ENCODE assay signal across 24 mouse cellular contexts in the genomic region with DNA sequence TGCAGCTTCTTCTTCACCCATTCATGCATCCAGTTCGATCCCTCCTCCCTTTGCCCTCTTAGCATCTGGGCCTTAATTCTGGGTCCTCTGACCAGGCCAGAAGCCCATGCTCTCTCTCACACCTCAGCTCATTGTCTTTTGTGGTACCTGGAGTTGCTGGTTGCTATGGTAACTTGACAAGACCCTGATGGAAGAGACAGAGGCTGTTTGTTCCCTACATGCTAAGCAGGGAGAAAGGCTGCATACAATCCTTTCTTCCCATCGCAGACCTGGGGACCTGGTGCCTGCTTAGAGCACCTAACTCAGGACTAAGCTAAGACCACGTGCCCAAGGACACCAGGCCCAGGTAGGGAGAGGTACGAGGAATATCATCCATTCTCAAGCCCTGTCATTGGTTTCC.
A peak's percentile ranks its signal among the peaks of the same experiment; 100 is the strongest.
DNase-seq lines count a peak whose midpoint lies in the region; ATAC-seq and TF ChIP-seq lines count a peak whose summit lies in the region.
"Had no signal": no experiment of that assay in that cellular context is flagged by ENCODE, and none has a peak within 500 bp of the region (broad histone marks: within the 10 kb centered on the region; RNA-seq: fewer than 3 reads in every experiment).

No protein-coding gene starts in this region.

- WGBS in hindbrain, embryonic 13.5 days = 79% methylated on average over 4 of the region's 4 CpGs
- WGBS in hindbrain, embryonic 12.5 days = 75% methylated on average over 4 of the region's 4 CpGs
- 69% methylated on average over 4 of the region's 4 CpGs for WGBS in midbrain, embryonic 13.5 days
- WGBS in midbrain, embryonic 11.5 days = 73% methylated on average over 4 of the region's 4 CpGs
- WGBS in midbrain, embryonic 15.5 days = 68% methylated on average over 4 of the region's 4 CpGs
- WGBS in thymus, adult 2 months = 95% methylated on average over 4 of the region's 4 CpGs

- no peak for TF ChIP-seq CTCF in brain, embryonic 14.5 days (IDR thresholded peaks at IDR 0.05; ENCODE audit: borderline replicate concordance, extremely low read depth, insufficient read depth, insufficient read length)
- TF ChIP-seq CTCF in thymus, adult 2 months (IDR thresholded peaks at IDR 0.05; ENCODE audit: borderline replicate concordance, control insufficient read depth, extremely low read depth, insufficient read depth, low read length, poor library complexity) = no peak

- H3K4me3 ChIP-seq in hindbrain, embryonic 13.5 days = no peak overlapping the region
- no peak overlapping the region for H3K4me3 ChIP-seq in hindbrain, embryonic 12.5 days
- no peak overlapping the region for H3K4me3 ChIP-seq in midbrain, embryonic 13.5 days (replicated peaks)
- H3K4me3 ChIP-seq in midbrain, embryonic 11.5 days (ENCODE audit: low read depth, low read length) = no peak overlapping the region
- H3K4me3 ChIP-seq in midbrain, embryonic 15.5 days = no peak overlapping the region
- H3K4me3 ChIP-seq in thymus, adult 2 months (ENCODE audit: control insufficient read depth, insufficient read depth, low read length) = no peak overlapping the region
- H3K4me3 ChIP-seq: embryonic facial prominence, embryonic 15.5 days; erythroblast, embryonic 14.5 days; forebrain, embryonic 10.5 days; forebrain, embryonic 15.5 days; gastrocnemius, adult 2 months; heart, adult 2 months; intestine, embryonic 15.5 days had no signal

- H3K27ac ChIP-seq in hindbrain, embryonic 13.5 days = peak overlapping the region; percentile 61; the same call in 1 of the 2 replicates
- no peak overlapping the region for H3K27ac ChIP-seq in hindbrain, embryonic 12.5 days
- H3K27ac ChIP-seq in midbrain, embryonic 13.5 days = 0 out of 2 replicates have a peak overlapping the region, but pooled peaks have one; percentile 35
- no peak overlapping the region for H3K27ac ChIP-seq in midbrain, embryonic 11.5 days (ENCODE audit: low read depth, low read length)
- H3K27ac ChIP-seq in midbrain, embryonic 15.5 days = peak overlapping the region; percentile 47; the same call in 1 of the 2 replicates
- H3K27ac ChIP-seq in thymus, adult 2 months (ENCODE audit: control insufficient read depth, insufficient read depth, low read length) = no peak overlapping the region
- H3K27ac ChIP-seq: embryonic facial prominence, embryonic 15.5 days; forebrain, embryonic 10.5 days; forebrain, embryonic 15.5 days; gastrocnemius, adult 2 months; heart, adult 2 months; intestine, embryonic 15.5 days had no signal

- no peak overlapping the region for H3K9ac ChIP-seq in hindbrain, embryonic 13.5 days
- no peak overlapping the region for H3K9ac ChIP-seq in hindbrain, embryonic 12.5 days
- H3K9ac ChIP-seq in midbrain, embryonic 13.5 days (replicated peaks) = no peak overlapping the region
- H3K9ac ChIP-seq in midbrain, embryonic 11.5 days (ENCODE audit: low read length) = no peak overlapping the region
- H3K9ac ChIP-seq in midbrain, embryonic 15.5 days = no peak overlapping the region
- H3K9ac ChIP-seq: embryonic facial prominence, embryonic 15.5 days; forebrain, embryonic 15.5 days; intestine, embryonic 15.5 days had no signal

- H3K4me2 ChIP-seq in hindbrain, embryonic 13.5 days = no peak overlapping the region
- H3K4me2 ChIP-seq in hindbrain, embryonic 12.5 days (replicated peaks) = no peak overlapping the region
- H3K4me2 ChIP-seq in midbrain, embryonic 13.5 days (replicated peaks) = no peak overlapping the region
- H3K4me2 ChIP-seq in midbrain, embryonic 11.5 days = no peak overlapping the region
- no peak overlapping the region for H3K4me2 ChIP-seq in midbrain, embryonic 15.5 days
- H3K4me2 ChIP-seq: embryonic facial prominence, embryonic 15.5 days; forebrain, embryonic 15.5 days; intestine, embryonic 15.5 days had no signal

- peaks cover 5% of the 10 kb centered on the region; the same call in 1 of the 2 replicates for H3K4me1 ChIP-seq in hindbrain, embryonic 13.5 days (replicated peaks)
- H3K4me1 ChIP-seq in hindbrain, embryonic 12.5 days = no peaks in the 10 kb centered on the region
- peaks cover 4% of the 10 kb centered on the region; the same call in 1 of the 2 replicates for H3K4me1 ChIP-seq in midbrain, embryonic 13.5 days (replicated peaks)
- no peaks in the 10 kb centered on the region for H3K4me1 ChIP-seq in midbrain, embryonic 11.5 days (ENCODE audit: control insufficient read depth, insufficient read depth, low read length)
- H3K4me1 ChIP-seq in midbrain, embryonic 15.5 days = peaks cover 5% of the 10 kb centered on the region; the same call in 1 of the 2 replicates
- peaks cover 6% of the 10 kb centered on the region for H3K4me1 ChIP-seq in thymus, adult 2 months (replicated peaks; ENCODE audit: control insufficient read depth, insufficient read depth, low read length)
- H3K4me1 ChIP-seq: embryonic facial prominence, embryonic 15.5 days; forebrain, embryonic 10.5 days; intestine, embryonic 15.5 days had no signal

- no peak for TF ChIP-seq POLR2A in brain, embryonic 14.5 days (IDR thresholded peaks at IDR 0.05; ENCODE audit: borderline replicate concordance, extremely low read depth, insufficient read depth, insufficient read length, poor library complexity, severe bottlenecking)
- TF ChIP-seq POLR2A in thymus, adult 2 months (IDR thresholded peaks at IDR 0.05; ENCODE audit: control insufficient read depth, extremely low read depth, insufficient read depth, low read length, poor library complexity) = no peak

- no peaks in the 10 kb centered on the region for H3K9me3 ChIP-seq in hindbrain, embryonic 13.5 days
- H3K9me3 ChIP-seq in hindbrain, embryonic 12.5 days (replicated peaks) = no peaks in the 10 kb centered on the region
- no peaks in the 10 kb centered on the region for H3K9me3 ChIP-seq in midbrain, embryonic 13.5 days
- no peaks in the 10 kb centered on the region for H3K9me3 ChIP-seq in midbrain, embryonic 11.5 days (ENCODE audit: control insufficient read depth, low read length)
- no peaks in the 10 kb centered on the region for H3K9me3 ChIP-seq in midbrain, embryonic 15.5 days
- H3K9me3 ChIP-seq: embryonic facial prominence, embryonic 15.5 days; forebrain, embryonic 10.5 days; forebrain, embryonic 15.5 days; intestine, embryonic 15.5 days had no signal

- peaks cover 16% of the 10 kb centered on the region for H3K36me3 ChIP-seq in hindbrain, embryonic 13.5 days
- H3K36me3 ChIP-seq in hindbrain, embryonic 12.5 days = 0 out of 2 replicates have a peak, but pooled peaks cover 3% of the 10 kb centered on the region
- H3K36me3 ChIP-seq in midbrain, embryonic 13.5 days = no peaks in the 10 kb centered on the region
- H3K36me3 ChIP-seq in midbrain, embryonic 11.5 days (ENCODE audit: control insufficient read depth, insufficient read depth, low read length) = no peaks in the 10 kb centered on the region
- no peaks in the 10 kb centered on the region for H3K36me3 ChIP-seq in midbrain, embryonic 15.5 days (replicated peaks)
- no peaks in the 10 kb centered on the region for H3K36me3 ChIP-seq in thymus, adult 2 months (ENCODE audit: control insufficient read depth, insufficient read depth, low read length)
- H3K36me3 ChIP-seq: embryonic facial prominence, embryonic 15.5 days; forebrain, embryonic 10.5 days; intestine, embryonic 15.5 days had no signal

- no peak for DNase-seq in midbrain, embryonic 11.5 days (ENCODE audit: low spot score, missing footprints)
- DNase-seq in brain, embryonic 14.5 days (ENCODE audit: low read depth) = peak; percentile 43
- DNase-seq in thymus, adult 2 months = no peak
- DNase-seq in heart, adult 18-20 months = no peak
- DNase-seq: adrenal gland, adult 8-10 months; adrenal gland, postnatal 36 days; cerebellum, adult 11 months; cerebellum, adult 8-10 months; cerebellum, postnatal 14 days; embryo, embryonic 11 days; gastrocnemius, adult 2 months; gastrocnemius, postnatal 36 days; heart, adult 2 months; heart, postnatal 10 days; heart, postnatal 4 days had no signal

- ATAC-seq in hindbrain, embryonic 13.5 days (ENCODE audit: low FRiP score) = no peak
- ATAC-seq in hindbrain, embryonic 12.5 days (ENCODE audit: low FRiP score) = no peak
- ATAC-seq in midbrain, embryonic 13.5 days = 0 out of 2 replicates have a peak, but pooled peaks have one; percentile 34
- ATAC-seq in midbrain, embryonic 11.5 days (ENCODE audit: low FRiP score) = no peak
- no peak for ATAC-seq in midbrain, embryonic 15.5 days (replicated peaks)
- ATAC-seq: forebrain, embryonic 15.5 days; intestine, embryonic 15.5 days had no signal

- no peaks in the 10 kb centered on the region for H3K27me3 ChIP-seq in hindbrain, embryonic 13.5 days
- no peaks in the 10 kb centered on the region for H3K27me3 ChIP-seq in hindbrain, embryonic 12.5 days
- no peaks in the 10 kb centered on the region for H3K27me3 ChIP-seq in midbrain, embryonic 13.5 days
- H3K27me3 ChIP-seq in midbrain, embryonic 11.5 days (ENCODE audit: control insufficient read depth, insufficient read depth, low read length) = no peaks in the 10 kb centered on the region
- no peaks in the 10 kb centered on the region for H3K27me3 ChIP-seq in midbrain, embryonic 15.5 days (replicated peaks)
- H3K27me3 ChIP-seq in thymus, adult 2 months (ENCODE audit: control insufficient read depth, insufficient read depth, low read length) = no peaks in the 10 kb centered on the region
- H3K27me3 ChIP-seq: embryonic facial prominence, embryonic 15.5 days; forebrain, embryonic 15.5 days; intestine, embryonic 15.5 days had no signal

Comparison
In these comparisons a context has a peak if more than half of its experiments do, and no peak if none do; other contexts are left out.
1. H3K27ac ChIP-seq: peak in hindbrain, embryonic 13.5 days (single experiment), midbrain, embryonic 13.5 days (single experiment) and midbrain, embryonic 15.5 days (single experiment); none in hindbrain, embryonic 12.5 days (single experiment), midbrain, embryonic 11.5 days (single experiment) and thymus, adult 2 months (single experiment).